Mouse (Mus musculus): ENCODE data around the gene Tial1.
A peak's percentile ranks its signal among the peaks of the same experiment; 100 is the strongest.

Tial1 gene

GRCm38 (mm10) chr7:128461285-128462215 lies at the start of gene Tial1:
Tial1 (minus strand) TSS chr7:128461717.
- peak; percentile 98 to 99 for DNase-seq

DNA sequence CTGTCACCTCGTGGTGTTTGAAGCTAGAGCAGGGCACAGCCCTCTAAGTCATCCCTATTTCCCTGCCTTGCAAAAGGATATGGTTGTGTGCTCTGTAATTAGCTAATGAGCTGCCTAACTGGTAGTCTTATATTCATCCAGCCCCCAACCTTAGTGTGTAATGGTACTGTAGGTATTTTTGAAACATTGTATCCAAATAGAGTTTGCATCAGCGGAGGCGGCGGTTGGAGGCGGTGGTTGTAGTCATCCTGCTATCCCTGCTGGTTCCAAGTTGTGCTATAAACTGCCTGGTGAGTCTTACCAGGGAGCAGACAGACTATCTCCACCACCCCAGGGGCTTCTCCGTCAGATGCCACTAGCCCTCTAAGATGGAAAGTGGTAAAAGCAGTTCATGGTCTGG lies 42.6 kb upstream of the Tial1 start:
- no peak for DNase-seq

- no peak for DNase-seq
Measured at GRCm38 (mm10) chr7:128499801-128500200, 38.3 kb upstream of the Tial1 start.

- no peak for DNase-seq
Measured at GRCm38 (mm10) chr7:128494546-128494945, 33.0 kb upstream of the Tial1 start.

DNA sequence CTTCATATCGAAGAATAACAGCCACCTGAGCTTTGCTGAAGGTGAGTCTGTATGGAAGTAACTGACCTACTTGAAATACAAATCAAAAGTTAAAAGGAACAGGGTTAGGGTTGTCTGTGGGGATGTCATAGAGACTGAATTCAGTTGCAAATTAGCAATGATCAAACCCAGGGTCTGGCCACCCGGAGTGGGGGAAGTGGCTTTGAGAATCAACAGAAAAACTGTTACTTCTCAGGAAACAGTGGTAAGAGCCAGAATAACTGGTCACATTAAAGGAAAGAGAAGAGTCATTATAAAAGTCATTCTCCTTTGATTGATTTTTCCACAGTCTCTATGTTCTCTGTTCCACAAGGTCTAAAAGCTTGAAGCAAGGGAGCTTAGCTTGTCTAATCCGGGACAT lies 27.5 kb upstream of the Tial1 start:
- no peak for DNase-seq

- DNase-seq, result peak; percentile 81 to 88
Measured at GRCm38 (mm10) chr7:128474322-128474721, 12.8 kb upstream of the Tial1 start.

- DNase-seq, result peak in 1 of 2 experiments; percentile 7
Measured at GRCm38 (mm10) chr7:128462406-128462805, 889 bp upstream of the Tial1 start.

GRCm38 (mm10) chr7:128460865-128461228 lies 670 bp downstream of the Tial1 start:
- DNase-seq, result no peak

DNA sequence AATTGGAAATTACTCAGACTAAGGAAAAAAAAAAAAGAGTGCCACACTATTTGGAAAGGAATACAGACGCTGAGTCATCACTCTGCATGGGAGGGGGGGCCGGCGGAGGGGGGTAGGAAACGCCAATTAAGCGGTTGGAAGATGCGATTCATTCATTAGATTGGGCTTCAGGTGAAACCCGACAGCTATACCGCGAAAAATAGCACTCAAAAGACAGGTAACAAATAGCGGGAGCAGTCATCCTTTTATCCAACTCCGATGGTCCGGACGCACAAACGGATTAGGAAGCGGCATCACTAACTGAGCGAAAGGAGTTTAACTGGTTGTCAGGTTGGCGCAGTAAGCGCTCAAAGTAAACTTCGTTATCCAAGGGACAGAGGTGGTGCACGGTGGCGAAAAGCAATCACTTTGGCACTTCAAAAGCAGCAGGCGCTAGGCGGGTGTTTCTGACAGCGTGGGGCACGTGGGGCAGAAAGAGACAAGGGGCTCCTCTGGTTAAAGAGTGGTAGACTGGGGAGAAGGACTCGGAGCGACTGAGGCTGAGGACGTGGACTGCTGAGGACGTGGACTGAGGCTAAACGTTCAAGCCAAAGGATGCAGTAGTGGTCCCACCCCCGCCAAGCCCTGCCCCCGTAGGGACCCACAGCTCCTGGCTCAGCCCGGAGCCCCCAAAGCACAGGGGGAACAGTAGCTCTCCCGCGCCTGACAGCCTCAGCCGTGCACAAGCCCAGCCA lies 1.2 kb downstream of the Tial1 start:
- DNase-seq, result peak; percentile 57 to 65

DNA sequence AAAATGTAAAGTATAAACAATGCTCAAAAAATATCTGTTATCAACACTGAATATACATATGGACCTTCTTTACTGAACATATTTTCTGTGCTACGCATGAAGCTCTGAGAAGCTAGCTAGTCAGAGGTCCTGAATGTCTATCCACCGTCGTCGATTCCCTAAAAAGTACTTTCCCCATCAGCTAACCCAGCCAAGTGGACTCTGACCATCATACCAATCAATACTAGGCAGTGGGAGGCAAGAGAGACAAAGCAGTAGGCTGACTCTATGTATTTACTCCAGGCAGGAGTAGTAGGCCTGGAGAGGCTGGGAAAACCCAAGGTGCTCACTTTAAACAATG lies 1.8 kb downstream of the Tial1 start:
- no peak for DNase-seq

GRCm38 (mm10) chr7:128458011-128458410 lies 3.5 kb downstream of the Tial1 start:
- DNase-seq, result no peak

GRCm38 (mm10) chr7:128452731-128453130 lies 8.8 kb downstream of the Tial1 start:
- no peak for DNase-seq

GRCm38 (mm10) chr7:128440584-128440983 lies 20.9 kb downstream of the Tial1 start:
- DNase-seq, result no peak

- no peak for DNase-seq
Measured at GRCm38 (mm10) chr7:128439251-128439650, 22.3 kb downstream of the Tial1 start.

DNA sequence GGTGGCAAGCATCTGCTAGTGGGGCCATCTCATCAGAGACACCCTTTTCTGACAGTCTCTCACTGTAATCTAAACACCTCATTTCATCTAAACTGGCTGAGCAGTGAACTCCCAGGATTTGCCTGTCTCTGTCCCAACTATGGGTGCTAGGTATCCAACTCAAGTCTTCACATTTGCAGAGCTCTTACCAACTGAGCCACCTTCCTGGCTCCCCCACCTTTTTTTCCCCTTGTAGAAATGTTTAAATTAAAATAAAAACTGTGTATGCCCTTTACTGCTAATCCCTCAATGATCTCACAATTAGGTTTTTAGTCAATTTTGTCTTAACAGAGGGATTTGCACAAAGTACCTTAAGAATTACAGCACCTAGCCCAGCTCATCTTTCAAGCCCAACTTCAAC lies 23.4 kb downstream of the Tial1 start:
- no peak for DNase-seq

DNA sequence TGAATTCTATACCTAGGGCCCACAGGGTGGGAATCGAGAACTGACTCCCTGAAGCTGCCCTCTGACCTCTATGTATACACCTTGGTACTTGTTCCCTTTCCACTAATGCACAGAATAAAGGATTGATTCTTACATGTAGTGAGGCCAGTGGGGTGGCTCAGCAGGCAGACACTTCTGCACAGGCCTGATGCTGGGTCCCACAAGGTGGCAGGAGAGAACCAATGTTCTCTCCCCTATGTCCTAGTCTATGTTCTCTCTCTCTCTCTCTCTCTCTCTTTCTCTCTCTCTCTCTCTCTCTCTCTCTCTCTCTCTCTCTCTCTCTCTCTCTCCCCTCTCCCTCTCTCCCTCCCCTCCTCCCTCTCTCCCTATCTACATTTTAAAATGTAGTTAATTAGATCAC lies 28.3 kb downstream of the Tial1 start:
- DNase-seq, result peak in 1 of 2 experiments; percentile 35

GRCm38 (mm10) chr7:128432574-128432973 lies 28.9 kb downstream of the Tial1 start:
- DNase-seq, result no peak

DNA sequence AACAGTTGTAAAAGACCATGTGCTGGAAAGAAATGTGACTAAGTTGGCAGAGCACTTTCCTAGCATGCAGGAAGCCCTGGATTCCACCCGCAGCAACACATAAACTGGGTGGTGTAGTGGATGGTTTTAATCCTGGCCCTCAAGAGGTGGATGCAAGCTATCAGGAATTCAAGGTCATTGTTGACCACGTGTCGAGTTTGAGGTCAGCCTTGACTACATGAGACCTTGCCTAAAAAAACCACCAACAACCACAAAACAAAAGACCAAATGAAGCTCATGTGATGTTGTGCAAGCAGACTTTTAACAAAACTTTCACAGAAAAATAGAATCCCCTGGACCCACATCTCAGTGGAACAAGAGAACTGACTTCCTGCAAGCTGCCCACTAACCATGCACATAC lies 39.0 kb downstream of the Tial1 start:
- no peak for DNase-seq

GRCm38 (mm10) chr7:128421701-128422100 lies 39.8 kb downstream of the Tial1 start:
- no peak for DNase-seq

DNA sequence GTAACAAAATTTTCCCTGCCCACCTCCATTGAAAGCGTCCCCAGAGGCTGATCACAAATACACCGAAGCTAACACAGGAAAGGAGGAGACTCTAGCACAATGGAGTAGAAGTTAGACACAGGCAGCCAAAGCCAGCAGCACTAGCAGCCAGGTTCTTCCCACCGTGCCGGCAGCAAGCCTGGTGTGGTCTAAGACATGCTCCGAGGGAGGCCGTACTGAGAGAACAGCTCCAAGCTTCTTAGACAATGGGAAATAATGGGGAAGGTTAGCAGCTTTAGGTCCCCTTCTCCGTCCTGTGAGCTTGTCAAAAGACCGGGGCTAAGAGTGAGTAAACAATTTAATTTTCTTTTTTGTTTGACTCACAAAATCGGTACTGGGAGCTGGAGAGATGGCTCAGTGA lies 41.8 kb downstream of the Tial1 start:
- no peak for DNase-seq

- peak; percentile 70 to 76 for DNase-seq
Measured at GRCm38 (mm10) chr7:128417930-128418779, 43.4 kb downstream of the Tial1 start, which contains the start of gene Rgs10. Rgs10 (minus strand) TSS chr7:128418758.

DNA sequence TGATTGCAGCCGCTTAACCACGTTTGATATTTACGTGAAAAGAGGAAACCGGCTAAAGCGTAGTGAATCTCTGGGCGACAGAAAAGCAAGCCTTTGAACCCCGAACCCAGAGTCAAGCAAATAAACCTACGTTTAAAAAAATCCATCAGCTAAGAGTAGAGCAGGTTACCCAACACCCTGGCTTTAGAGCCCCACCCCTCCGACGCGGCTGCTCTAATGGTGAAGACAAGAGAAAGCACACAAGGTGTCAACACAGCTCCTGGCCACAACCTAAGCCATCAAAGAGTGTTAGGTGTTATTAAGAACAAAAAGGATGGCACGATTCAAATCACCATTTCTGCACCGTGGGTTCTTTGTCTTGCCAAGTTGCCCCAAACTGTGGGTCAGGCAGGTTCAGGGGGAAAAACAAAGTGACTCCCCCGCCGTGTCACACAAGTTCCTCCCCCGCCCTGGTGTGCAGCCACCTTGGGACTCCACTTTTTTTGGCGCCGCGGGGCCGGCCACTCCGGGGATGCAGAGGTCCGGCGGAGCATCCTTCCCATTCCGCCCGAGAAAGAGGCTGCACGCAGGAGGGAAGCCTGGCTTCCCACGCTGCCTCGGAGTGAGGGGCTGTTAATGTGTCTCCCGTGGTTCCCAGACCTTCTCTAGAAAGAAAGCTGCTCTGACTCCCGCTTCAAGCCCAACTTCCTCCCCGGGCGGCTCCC lies 44.1 kb downstream of the Tial1 start:
- no peak for DNase-seq
